Mouse (Mus musculus) adrenal gland, adult 18-20 months (tissue): ENCODE data around the gene Psen2. TPM values are rescaled to one million over a fixed set of nuclear protein-coding genes. Genes with fewer than 3 reads are reported as not detected.

Experiments
- DNase-seq, 2 experiments: peaks; one replicate each; pipeline ENCODE4 v3.0.0; 2021 to 2022; ENCODE audit warnings: low spot score in 2 of 2
- long read RNA-seq, 2 experiments: library from polyadenylated mRNA; stranded (forward); transcript quantifications; one replicate each; pipeline ENCODE4 v2.0.0; 2021
- total RNA-seq, 2 experiments: library from RNA; stranded (reverse); gene quantifications; 1 replicate in 1 of 2; 2 replicates in 1 of 2; pipeline ENCODE4 v1.2.3; 2021

The Psen2 gene
- 10 to 100 TPM; 29.0 to 33.0 TPM for total RNA-seq
- long read RNA-seq, experiment 1, transcript Psen2-205 (11 exons, 1,997 nt): major isoform, 5 of 11 reads
- long read RNA-seq, experiment 1, partial matches to known transcripts: 3 of 11 reads
- long read RNA-seq, experiment 1, other reads (novel, unspliced or antisense): 2 of 11 reads
- long read RNA-seq, experiment 2, transcript Psen2-205 (11 exons, 1,997 nt): major isoform, 15 of 30 reads
- long read RNA-seq, experiment 2, partial matches to known transcripts: 7 of 30 reads
- long read RNA-seq, experiment 2, other reads (novel, unspliced or antisense): 6 of 30 reads

GRCm38 (mm10) chr1:180263364-180263997 lies at the start of gene Psen2:
Psen2 (minus strand) TSS chr1:180263438.
- DNase-seq: no peak

- peak; percentile 42 to 66 for DNase-seq
These were observed 49.6 kb upstream of the Psen2 start for GRCm38 (mm10) chr1:180312792-180313311.

GRCm38 (mm10) chr1:180312286-180312685 lies 49.0 kb upstream of the Psen2 start:
- no peak for DNase-seq

DNA sequence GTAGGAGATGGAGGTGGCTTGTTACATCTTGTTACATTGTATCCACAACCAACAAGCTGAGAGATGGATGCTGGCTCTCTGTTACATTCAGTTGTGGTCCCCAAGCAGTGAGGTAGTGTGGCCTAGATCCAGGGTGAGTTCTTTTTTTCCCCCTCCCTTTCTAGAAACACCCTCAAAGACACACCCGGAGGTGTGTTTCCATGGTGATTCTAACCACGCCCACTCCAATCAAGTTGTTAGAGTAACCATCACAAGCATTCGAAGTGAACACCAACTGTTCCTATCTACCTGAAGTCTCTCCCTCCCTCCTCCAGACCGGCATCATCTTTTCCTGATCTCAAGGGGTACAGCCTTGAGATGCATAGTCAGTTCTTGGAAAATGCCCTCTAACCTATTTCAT lies 45.7 kb upstream of the Psen2 start:
- DNase-seq: no peak

DNA sequence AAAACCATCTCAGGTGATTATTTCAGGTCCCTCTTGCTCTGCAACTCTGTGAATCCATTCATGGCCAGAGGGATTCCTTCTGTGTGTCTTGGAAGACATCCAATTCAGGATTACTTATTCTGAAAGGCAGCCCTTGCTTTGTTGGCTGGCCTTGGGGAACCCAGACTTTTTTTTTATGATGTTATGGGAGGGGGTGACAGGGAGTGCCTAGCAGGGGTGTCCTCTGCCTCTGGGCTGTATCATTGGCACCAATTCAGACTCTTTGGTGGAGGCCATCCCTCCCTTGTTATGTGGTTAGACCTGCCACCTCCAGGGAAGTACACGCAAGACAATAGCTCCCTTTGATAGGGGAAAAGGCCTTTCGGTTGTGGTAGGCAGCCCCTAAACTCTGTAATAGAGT lies 44.4 kb upstream of the Psen2 start:
- DNase-seq: no peak

DNA sequence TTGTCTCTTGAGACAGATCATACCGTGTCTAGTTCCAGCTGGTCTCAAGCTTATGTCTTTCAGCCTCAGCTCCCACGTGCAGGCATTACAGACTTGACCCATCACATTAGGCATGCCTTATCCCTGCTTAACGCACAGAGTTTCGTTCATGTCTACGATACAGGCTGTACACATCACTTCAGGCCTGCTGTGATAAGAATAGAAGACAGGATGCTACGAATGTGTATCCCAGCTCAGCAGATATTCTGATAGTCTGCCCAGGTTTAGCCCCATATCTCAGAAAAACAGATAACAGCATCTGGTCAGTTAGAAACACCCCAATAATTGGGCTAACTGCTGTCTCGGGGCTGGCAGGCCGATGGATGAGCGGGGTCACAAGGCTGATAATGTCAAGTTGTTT lies 43.7 kb upstream of the Psen2 start:
- no peak for DNase-seq

DNA sequence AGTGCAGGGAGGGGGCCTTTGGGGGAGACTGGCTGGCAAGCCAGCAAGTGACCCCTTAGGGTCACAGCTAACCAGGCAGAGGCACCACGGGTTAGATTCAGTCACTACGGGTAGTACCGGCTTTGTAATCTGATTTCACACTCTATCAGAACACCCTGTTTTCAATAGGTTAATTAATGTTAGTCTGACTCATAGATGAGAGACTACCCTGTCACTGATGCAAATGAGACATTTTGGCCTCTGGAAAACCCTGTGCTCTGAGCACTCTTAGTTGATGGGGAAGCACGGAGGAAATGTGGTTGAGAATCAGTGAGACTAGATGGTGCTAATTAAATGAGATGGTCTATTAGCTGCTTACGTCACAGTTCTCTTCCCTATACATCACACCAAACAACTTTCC lies 40.4 kb upstream of the Psen2 start:
- DNase-seq: no peak

GRCm38 (mm10) chr1:180302253-180303120 lies 39.2 kb upstream of the Psen2 start:
- no peak for DNase-seq

GRCm38 (mm10) chr1:180300997-180301396 lies 37.8 kb upstream of the Psen2 start:
- no peak for DNase-seq

DNA sequence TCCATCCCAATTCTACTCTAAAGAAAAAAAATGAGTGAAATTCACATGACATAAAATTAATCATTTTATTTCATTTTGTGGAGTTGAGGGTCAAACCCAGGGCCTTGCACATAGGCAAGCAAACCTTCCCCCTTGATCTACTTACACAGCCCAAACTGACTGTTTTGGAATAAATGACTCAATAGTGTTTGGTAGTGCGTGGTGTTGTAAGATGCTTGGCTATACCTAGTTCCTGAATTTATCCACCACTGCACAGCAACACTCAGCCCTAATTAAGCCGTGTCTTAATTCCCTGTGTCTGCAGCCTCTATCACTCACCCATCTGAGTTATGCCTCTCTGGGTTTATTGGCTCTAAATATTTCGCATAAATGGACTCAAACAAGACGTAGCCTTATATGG lies 37.1 kb upstream of the Psen2 start:
- no peak for DNase-seq

- no peak for DNase-seq
These were observed 36.5 kb upstream of the Psen2 start for GRCm38 (mm10) chr1:180299697-180300096.

- DNase-seq: no peak
These were observed 32.9 kb upstream of the Psen2 start for GRCm38 (mm10) chr1:180296088-180296487.

DNA sequence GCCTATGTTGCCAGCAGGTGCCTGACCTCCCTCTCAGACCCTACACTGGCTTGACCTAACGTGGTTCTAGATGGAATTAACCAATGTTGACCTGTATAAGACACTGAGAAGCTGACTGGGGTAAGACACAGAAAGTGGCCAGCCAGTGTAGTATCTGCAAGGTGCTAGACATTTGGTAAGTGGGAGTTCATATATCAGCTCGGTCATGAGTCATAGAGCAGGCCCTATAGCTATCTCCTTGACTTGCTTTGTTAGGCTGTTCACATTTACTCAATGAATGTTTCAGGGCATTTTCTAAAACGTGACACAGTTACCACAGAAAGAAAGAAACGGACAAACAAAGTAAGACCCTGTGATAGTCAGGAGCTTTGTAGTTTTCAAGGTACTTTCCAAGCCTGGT lies 27.1 kb upstream of the Psen2 start:
- DNase-seq: no peak

DNA sequence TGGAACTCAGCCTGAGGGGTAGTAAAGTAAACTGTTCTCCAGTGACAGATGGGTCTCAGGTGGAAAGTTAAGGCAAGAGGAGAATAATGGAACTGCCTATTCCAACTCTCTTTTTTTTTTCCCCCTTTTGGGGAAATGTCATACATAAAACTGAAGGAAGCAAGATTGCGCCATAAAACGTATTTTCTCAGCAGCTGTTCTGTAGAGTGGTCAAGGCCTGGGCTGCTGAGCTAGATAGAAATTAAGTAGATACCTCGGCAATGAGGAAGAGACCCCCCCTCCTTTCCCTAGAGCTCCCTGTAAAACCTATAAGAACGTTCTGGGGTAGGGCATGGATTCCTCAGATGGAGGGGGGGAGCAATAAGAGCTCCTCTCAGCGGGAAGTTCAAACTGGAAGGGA lies 26.6 kb upstream of the Psen2 start:
- DNase-seq: no peak

DNA sequence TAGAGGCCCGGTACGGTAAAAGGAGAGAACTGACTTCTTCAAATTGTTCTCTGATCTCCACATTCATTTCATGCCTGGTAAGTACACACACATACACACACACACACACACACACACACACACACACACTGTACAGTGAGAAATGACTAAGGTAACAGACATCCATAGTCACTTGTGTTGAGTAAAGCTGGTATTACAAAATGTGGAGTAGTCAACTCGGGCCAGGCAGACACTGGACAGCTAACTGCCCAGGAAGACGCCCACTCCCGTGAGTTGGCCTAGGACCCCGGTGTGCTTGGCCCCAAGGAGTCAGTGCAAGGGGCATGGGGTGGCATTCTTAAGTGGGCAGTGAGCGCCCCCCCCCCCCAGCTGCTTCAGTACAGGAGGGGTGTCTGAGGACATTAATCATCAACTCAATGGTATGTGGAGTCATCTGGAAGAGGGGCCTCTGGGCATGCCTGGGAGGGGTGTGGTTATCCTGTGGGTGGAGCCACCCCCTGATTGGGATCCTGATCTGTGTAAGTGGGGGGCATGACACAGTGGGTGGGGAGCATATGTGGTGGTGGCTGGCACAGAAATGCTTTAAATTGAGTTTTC lies 25.7 kb upstream of the Psen2 start:
- no peak for DNase-seq

DNA sequence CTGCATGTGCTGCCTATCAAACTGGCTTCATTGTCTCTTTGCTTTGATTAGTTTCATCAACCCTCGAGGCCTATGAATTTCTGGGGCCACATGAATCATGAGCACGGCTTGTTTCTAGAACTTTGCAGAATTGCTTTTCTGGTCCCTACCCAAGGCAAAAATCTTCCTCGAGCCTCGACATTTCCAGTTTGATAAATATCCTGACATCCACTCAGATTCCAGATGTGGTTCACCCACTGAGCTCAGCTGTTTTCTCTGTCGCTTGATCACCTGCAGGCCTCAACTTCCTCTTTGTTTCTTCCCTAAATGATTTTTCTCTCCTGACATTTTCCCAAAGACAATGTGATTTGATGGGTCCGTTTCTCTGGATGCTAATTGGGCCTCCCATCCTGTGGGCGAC lies 25.0 kb upstream of the Psen2 start:
- no peak for DNase-seq

- no peak for DNase-seq
These were observed 23.0 kb upstream of the Psen2 start for GRCm38 (mm10) chr1:180286081-180286831.

- no peak for DNase-seq
These were observed 20.9 kb upstream of the Psen2 start for GRCm38 (mm10) chr1:180283813-180284768.

- no peak for DNase-seq
These were observed 19.3 kb upstream of the Psen2 start for GRCm38 (mm10) chr1:180282581-180282980.
